Mouse (Mus musculus) cerebellum, adult 18-20 months (tissue): ENCODE results near the gene Cep85l.
A peak's percentile ranks its signal among the peaks of the same experiment; 100 is the strongest.

ENCODE experiments used
- DNase-seq, 2 experiments: peaks; one replicate each; pipeline ENCODE4 v3.0.0; 2021

Gene Cep85l

DNA sequence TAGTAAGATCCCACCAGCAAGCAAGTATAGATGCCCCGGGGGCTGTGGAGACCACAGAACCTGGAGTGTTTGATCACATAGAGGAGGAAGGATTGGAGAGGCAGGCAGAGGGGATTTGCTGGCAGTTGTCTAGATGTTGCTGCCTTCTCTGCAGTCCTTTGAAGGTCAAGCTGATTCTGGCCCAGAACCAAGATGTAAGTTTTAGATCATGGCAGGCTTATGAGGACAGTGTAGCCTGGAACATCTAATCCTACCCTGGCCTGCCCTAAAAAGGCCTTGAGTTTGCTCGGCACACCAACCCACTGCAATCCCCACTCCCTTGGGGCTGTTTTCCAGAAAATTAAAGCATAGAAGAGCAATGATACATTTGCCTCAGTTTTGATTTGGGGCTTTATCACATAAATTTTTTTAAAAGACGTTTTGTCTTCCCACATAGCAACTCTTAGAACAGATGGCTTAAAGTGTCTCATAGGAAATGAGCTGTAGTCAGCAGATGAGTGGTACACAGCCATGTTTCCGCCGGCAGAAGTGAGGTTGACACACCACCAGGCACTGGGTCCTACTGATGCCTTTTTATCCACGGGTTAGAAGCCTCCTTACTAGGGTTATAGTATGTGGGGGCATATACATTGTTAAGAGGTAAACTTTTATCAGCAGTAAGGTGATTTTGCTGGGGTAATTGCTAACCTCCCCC is 8.6 kb upstream of the Cep85l start:
- no peak for DNase-seq

DNA sequence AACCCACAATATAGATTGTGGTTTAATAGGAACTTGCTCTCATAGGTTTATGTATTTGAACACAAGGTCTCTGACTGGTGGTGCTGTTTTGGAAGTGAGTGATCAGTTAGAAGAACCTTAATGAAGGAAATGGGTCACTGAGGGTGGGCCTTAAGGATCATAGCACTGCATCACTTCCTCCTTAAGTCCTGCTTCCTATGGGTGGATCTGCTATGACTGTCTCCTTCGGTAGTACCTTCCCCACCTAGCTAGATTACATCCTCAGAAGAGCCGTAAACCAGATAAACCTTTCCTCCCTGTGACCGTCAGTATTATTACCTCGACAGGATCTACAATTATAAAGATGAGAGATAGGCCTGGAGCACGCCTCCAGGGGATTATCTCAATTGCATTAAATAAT is 5.7 kb upstream of the Cep85l start:
- DNase-seq: no peak

DNA sequence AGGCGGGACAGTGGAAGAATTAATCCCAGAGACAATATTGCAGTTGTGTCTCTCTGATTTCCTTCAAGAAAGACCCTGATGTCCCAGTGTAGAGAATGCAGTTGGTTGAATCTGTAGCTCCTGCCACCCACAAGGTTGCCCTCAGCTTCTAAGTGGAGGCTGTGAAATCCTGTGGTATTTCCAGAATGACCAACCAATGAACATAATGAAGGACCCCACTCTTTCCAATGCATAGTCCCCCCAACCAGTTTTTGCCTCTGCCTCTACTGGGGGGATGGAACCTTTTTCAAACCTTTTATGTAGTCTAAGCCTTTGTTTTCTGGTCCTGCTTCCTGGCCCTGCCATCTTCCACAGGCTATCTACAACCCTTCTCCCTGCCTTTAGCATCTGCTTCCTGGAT is 5.1 kb upstream of the Cep85l start:
- DNase-seq: no peak

DNA sequence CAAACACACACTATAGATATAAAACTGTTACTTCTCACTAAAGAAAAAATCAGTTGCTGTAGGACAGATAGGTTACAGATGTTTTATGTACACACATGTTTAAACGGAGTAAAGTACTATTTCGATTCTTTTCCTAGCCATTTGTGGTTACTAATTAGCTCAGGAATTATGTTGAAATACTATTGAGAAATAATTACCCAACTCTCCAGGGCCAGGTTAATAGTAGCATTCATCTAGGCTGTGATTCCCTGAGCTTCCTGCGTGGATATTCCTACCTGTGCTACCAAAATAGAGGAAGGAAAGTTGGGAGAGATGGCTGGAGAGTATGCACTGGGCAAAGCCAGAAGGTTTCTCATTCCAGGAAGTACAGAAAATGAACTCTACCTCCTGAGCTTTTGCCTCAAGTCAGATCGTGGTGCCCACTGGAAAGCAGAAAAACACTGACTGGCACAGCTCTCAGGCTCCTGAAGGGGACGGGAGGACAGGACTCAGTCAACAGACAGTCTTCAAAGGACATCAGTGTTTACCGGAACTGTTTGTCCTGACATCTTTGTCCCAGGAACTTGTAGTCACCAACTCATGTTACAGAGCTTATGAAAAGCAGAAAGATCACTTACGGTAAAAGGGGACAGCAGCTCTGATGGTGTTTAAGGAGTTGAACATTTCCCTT is 3.1 kb upstream of the Cep85l start:
- no peak for DNase-seq

DNA sequence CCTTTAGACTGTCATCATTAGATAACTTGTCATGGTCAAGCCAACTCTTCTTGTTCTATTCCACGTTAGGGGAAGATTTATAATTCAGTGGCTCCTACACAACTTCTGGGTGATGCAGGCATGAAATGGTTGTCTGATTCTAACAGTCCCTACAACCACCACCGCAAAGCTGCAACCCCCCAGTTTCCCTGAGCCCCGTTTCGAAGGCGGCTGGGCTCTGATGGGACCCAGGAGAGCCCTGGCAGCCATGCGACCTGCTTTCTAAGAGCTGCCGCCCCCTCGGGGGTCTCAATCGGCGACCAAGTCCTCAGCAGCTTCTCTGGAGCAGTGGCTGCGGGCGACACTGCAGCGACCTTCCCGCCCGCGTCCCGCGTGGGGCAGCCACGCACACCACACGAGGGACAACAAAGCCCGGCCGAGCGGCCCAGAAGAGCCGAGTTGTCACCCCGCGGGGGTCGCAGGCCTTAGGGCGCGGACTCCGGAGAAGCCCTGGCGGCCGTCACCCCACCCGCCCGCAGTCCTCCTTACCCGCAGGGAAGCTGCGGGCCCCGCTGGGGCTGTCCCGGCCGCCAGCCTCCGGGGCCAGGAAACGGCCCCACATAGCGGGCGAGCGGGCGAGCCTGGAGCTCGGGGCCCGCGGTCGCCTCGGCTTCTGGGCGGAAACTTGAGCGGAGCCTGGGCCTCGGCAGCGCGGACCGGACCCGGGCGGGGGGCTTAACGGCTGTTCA is 602 bp downstream of the Cep85l start:
- DNase-seq: peak; percentile 55 to 72

DNA sequence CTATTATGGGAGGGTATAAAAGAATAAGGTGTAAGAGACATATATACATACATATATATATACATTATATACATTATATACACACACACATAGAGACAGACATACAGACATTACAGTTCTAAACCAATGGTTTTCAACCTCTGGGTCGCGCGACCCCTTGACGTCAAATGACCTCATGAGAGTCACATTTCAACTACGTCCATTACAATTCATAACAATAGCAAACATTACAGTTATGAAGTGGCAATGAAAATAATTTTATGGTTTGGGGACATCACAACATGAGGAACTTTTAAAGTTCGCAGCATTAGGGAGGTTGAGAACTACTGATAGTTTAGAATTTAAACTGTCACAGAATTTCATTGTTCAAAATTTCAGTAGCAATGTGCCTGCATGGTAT is 1.5 kb downstream of the Cep85l start:
- no peak for DNase-seq

DNA sequence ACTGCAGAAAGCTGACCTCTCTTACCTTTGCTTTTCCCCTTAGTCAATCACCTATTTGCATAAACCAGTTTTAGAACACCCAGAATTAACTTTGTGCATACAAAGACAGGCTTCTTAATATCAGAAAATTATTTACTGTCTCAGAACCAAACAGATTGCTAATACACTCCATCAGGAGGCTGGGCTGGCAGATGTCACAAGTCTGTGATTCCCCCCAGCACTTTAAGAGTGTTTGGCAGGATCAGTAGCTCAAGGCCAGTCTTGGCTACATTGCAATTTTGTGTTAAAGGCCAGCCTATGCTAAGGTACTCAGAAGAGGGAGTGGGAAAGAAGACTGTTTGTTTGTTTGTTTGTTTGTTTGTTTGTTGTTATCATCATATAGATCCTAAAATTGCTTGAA is 2.7 kb downstream of the Cep85l start:
- DNase-seq: peak in 1 of 2 experiments; percentile 22

DNA sequence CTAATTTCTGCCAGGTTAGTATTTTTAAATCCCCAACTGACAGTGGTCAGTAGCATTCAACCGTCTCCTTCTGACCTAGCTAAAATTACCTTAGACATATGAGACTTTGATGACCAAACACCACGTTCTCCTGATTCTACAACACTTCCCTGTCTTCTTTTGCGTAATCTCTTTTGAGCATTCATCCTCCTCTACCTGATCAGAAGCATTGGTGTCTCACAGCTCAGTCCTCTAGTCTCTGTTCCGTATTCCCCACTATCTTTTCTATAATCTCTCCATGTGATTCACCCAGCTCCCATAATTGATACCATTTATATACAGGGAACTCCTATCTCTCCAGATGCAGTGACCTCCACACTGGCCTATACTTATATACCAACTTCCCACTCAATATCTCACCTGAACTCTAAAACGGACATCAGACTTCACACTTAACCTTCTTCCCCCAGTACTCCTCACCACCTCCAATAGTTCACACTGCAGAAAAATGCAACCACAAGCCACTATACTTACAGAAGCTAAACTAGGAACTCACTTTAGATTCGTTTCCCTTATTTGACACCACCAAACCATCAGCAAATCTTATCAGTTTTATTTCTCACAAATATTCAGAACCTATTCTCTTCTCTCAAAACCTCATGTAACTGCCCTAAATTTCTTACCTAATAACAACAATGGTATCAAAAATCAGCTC is 5.7 kb downstream of the Cep85l start:
- no peak for DNase-seq

DNA sequence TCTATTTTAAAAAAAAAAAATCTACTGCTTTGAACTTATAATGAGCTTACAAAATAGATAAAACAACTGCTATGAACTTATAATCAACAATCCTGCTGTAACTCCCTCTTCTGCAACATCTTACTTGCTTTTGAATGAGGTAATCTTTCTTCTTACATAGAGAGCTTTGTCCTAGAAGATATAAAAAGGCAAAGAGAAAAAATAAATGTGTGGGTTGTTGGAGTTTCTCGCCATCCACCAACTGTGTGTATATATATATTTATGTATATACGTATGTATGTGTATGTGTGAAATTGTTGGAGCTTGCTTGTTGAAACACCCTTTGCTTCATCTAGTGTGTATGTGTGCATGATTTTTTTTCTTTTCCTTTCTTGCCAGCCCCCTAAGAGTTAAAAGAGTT is 12.5 kb downstream of the Cep85l start:
- no peak for DNase-seq

DNA sequence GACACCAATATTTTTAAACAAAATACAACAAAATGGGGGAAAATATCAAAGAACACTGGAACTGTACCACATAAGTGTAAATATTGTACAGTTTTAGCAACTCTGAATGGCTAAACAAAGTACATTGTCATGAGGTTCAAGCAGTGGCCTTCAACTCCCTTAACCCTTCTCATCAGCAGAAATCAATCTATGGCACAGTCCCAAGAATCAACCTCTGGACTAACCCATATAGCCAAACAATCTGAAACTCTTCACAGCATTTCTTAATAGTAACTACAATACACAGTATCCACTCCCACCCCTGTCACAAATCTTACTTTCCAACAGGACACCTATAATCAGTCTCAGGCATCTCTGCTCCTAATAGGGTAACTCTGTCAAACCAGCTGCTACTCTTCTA is 15.4 kb downstream of the Cep85l start:
- no peak for DNase-seq

DNA sequence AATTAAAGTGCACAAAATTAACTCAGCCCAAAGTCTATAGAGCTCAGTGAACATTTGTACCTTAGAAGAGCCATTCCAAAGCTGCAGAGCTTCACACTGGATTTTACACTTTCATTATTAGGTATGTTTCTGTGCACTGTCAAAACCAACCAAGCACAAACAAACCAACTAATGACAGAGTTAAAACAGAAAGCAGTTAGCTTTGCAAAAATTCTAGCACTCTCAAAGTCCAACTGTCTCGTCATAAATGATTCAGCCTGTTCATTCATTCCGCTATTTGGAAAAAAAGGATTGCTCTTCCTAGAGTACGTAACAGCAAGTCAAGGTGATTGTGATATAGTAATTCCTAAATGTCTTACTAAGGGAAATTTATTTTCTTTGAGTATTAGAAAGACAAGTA is 20.7 kb downstream of the Cep85l start:
- DNase-seq: no peak

DNA sequence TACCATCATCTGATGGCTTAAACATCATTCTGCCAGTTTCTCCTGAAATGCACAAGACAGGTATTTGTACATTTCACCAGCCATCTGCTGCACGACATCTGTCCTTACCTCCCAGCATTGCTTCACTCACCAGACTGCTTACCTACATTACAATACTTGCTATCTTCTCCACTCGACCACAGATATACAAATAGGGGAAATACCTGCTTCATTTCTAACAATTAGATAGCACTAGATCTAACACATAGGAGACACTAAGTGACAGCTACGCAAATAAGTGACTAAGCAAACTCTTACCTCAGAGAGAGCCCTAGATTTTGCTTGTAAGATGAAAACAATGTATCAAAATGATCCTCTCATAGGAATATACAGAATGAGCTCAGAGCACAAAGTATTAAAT is 26.1 kb downstream of the Cep85l start:
- no peak for DNase-seq

DNA sequence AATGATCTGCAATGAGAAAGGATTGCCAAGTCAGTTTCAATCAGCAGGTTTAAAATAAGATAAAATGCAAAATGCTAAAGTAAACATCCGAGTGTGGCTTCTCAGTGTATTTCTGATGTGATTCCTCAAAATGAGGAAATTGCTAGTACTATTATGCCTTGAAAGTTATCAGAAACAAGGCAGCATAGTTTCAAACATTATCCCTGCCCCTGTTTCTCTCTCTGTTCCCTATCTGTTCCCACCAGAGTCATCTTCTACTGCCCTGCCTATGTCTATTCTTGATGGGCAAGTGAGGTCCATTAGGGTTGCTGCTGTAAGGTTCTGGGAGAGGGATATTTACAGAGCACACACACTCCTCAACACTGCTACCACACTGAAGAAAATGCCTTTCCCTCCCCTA is 30.5 kb downstream of the Cep85l start:
- DNase-seq: no peak

DNA sequence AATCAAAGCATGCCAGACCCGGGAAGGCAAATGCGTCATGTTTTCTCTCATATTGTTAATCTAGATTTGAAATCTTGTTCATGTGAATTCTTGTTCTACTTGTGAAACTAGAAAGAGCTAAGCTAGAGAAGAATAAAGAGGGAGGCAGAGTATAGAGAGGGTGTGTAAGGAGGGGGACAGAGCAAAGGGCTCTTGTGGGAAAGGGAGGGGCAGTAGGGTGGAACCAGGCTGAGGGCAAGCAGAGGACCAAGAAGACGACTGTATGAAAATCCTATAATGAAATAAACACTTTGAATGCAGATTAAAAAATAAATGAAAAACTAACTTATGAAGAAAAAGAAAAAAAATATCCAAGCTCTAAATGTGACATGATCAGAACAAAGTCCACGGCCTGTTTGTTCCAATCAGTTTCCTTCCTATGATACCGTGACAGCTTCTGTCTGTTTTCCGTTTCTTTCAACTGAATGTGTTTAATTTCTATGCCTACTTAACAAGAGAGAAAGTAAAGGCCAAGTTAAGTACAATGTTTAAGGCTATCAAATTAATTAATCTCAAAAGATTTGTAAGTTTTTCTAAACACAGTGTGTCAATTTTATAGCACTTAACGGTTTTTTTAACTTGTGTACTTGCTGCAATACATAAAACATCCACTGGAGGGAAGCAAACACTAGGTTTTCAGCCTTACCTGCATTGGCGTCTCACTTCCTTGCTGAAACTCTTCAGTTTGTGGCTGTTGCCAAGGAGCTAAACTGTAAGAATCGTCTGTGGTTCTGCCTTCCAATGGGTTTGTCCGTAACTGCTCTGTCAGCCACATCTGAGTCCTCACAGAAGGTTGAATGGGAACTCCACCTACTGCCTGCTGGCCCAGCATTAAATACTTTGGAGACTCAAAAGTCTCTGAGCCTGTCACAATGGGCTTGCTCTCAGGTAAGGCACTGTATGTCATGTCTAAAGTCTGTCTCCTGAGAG is 31.7 kb downstream of the Cep85l start:
- DNase-seq: peak; percentile 53 to 64

DNA sequence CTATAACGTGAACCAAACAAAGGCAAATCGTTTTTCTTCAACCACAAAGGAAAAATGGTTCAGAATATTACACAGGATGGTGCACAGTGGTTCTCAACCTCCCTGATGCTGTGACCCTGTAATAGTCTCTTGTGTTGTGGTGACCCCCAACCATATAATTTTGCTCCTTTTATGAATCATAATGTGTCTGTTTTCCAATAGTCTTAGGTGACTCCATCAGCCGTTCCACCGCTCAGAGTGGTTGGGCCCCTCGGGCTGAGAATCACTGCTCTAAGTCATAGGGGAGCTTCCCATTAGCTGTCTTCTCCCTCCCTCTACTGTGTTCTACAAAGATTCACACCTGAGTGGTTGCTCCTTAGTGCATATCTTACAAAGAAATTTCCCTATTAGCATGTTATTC is 32.8 kb downstream of the Cep85l start:
- no peak for DNase-seq

DNA sequence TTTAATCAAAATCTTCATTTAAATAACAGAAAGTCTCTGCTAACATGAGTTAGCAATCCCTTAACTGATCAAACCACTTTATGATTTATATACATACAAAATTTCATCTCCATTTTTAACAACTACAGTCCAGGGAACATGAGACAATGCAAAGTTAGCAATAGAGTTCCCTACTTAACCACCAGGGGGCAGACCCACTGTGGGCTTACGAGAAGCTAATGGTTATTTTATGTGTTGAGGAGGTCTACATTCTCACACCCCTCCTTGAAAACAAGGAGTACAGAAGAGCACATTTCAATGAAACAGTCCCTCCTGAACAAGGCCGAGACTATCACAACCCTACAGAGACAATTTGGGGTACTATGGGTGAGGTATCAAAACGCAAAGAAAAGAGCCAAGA is 33.2 kb downstream of the Cep85l start:
- peak; percentile 56 to 57 for DNase-seq

DNA sequence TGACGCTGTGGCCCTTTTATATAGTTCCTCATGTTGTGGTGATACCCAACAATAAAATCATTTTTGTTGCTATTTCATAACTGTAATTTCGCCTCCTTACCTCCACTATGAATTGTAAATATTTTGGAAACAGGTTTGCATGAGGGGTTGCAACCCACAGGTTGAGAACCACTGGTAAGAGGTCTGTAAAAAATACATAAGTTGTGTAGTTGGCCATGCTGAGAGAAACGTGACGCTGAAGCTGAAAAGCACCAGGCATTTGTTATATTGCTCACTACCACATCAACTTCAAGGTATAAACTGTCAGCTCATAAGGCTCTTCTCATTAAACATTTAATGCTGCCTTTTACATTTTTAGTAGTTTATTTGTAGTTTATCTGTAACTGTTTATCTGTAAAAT is 34.2 kb downstream of the Cep85l start:
- no peak for DNase-seq

DNA sequence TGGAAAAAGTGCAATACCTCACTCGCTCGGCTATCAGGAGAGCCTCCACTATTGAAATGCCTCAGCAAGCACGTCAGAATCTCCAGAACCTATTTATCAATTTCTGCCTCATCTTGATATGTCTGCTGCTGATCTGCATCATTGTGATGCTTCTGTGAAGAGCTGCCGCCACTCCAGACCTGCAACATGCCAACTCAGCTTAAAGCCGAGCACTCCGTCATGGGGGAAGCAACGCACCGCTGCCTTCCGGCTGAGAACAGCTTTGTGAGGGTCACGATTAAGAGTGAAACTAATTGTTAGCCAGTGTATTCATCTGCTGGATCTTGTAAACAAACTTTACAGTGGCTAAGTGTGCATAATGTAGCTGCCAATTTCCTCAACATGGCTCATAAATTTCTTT is 35.9 kb downstream of the Cep85l start:
- DNase-seq: no peak

DNA sequence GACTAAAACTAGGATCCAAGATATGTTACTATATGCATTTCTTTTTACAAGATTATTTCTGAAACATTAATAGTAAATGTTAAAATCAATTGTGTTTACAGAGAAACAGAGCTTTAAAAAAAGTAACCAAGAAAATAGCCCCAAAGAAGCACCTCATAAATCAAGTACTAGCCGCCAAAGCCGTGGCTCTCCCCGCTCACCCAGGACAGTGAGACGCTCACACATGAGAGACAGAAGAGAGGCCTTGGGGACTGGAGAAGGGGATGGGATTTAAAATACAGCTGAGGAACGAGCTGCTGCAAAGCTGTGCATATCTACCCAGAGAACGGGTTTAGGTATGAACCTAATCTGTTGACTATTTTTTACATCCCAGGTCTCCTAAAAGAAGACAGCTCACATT is 36.4 kb downstream of the Cep85l start:
- no peak for DNase-seq

DNA sequence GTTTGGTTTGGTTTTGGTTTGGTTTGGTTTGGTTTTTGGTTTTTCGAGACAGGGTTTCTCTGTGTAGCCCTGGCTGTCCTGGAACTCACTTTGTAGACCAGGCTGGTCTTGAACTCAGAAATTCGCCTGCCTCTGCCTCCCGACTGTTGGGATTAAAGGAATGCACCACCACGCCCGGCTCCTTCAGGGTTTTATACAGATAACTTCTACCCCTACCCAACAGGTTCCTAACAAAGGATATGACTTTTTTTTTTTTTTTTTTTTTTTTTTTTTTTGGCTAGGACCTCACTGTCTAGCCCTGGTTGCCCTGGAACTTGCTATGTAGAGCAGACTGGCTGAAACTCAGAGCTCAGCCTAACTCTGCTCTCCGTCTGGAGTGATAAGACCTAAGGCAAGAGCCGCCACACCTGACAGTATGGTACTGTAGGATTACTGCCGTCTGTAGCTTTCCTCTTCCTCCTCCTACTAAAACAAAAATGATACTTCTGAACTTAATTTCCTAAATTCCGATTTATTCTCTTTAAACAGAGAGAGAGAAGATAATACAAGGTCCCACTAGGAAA is 37.5 kb downstream of the Cep85l start:
- DNase-seq: no peak

DNA sequence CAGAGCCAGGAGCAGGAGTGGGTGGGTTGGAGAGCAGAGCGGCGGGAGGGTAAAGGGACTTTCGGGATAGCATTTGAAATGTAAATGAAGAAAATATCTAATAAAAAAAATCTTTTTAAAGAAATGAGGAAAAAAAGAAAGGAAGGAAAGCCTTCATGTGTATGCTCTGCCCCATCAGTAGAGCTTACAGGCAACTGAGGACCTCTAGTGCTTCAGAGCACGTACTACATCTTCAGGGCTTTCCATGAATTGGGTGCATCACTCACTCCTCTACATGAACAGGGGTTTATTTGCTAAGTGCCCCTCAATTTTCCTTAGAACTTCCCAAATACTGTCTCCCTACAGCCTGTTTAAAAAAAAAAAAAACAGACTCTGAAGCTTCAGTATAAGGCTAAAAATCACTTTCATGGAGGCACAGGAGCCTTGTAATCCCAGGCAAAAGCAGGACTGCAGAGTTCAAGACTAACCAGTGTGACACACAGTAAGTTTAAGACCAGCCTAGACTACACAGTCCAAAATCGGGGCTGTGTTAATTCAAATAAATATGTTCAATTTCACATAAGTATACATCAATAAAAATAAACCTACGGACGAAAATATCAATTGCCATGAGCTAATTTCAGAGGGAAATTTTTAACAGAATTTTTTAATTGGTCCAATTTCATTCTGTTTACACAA is 38.3 kb downstream of the Cep85l start:
- peak in 1 of 2 experiments; percentile 21 for DNase-seq
